Mouse (Mus musculus) brain, embryonic 14.5 days (tissue): ENCODE results near the gene Npr1. TPM values are rescaled to one million over a fixed set of nuclear protein-coding genes. Genes with fewer than 3 reads are reported as not detected.

Source experiments
- DNase-seq: peaks from one replicate; pipeline ENCODE4 v3.0.0-alpha.2; 2011; ENCODE audit warnings: low read depth
- CTCF ChIP-seq: fragments of 200-500 bp; IDR thresholded peaks from 2 replicates; pipeline ENCODE4 v1.5.1; 2012; ENCODE audit warnings: inconsistent platforms, mild to moderate bottlenecking, moderate library complexity, borderline replicate concordance; ENCODE audit not compliant: insufficient read depth, insufficient read length; ENCODE audit errors: extremely low read depth
- POLR2A ChIP-seq: fragments of 200-500 bp; IDR thresholded peaks from 2 replicates; pipeline ENCODE4 v1.6.1; 2012; ENCODE audit warnings: mild to moderate bottlenecking, inconsistent platforms, borderline replicate concordance; ENCODE audit not compliant: poor library complexity, insufficient read depth, insufficient read length, severe bottlenecking; ENCODE audit errors: extremely low read depth
- polyA plus RNA-seq: library from polyadenylated mRNA; depleted of rRNA; stranded (reverse); fragments of >200 nt; gene quantifications from 2 replicates; pipeline ENCODE4 v1.2.3, GENCODE M21; 2012

Gene Npr1
- polyA plus RNA-seq, 1 experiment = 7.5 TPM

DNA sequence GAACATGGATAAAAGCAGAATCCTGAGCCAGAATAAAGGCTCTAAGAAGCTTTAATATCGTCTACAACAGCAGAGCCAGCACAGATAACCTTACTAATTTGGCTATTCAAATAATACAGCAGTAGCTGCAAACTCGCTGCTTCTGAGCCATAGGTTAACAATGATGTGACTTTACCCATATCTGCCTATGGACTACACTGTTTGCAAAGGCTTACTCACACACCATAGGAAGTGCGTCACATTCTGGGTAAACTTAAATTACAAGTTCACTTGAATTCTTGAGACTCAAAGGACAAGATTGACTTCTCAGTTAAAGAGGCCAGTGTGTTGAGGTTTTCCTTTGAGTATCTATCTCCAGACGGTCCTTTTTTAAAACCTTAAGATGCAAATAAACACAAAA, 37.8 kb upstream of the Npr1 start:
- DNase-seq = no peak
- TF ChIP-seq POLR2A (no peak), CTCF (no peak)

DNA sequence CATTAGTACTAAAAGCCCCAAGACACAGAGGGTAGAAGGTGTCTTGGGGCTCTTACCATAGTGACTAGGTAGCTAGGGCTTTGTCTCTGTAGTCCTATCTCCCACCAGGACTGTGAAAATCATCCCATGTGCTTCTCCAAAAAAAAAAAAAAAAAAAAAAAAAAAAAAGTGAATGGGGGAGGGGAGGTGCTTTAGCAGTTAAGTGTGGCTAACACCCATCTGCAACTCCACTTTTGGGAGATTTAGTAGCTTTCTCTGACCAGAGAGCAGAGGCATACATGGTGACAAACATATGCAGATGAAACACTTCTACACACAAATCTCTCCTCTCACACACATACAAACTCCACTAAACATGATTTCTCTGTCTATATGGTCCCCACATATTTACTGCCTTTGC, 31.9 kb upstream of the Npr1 start:
- no peak for DNase-seq
- TF ChIP-seq POLR2A (no peak), CTCF (no peak)

DNA sequence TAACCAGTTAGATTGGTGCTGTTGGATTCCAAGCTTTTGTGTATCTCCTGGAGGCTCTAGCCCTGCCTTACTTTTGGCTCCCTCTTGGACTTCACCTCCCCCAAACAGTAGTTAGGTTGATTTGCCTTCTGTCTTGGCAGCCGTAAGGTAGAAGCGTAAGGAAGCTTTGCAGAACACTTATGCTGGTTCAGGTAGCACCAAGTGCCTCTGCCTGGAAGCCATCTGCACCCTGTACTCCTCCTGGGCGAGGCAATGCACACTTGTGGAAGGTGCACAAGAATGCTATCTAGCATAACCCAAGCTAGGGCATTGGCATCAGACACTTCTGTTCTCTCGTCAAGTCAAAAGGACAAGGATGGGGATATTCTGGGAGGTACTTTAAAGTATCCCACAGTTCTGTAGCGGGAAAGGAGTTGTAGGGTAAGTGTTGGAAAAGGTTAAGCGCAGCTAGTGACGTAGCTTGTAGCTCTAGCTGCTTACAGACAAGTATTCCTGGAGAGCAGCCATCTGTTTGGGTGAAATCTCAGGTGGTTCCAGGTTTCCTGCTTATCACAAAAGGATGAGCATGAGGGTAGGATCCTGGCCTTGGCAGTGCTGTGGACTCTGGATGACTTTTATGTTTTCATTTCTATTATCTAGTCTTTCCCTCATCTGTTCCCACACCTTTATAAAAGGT, 30.3 kb upstream of the Npr1 start:
- no peak for DNase-seq
- TF ChIP-seq POLR2A (no peak), CTCF (no peak)

DNA sequence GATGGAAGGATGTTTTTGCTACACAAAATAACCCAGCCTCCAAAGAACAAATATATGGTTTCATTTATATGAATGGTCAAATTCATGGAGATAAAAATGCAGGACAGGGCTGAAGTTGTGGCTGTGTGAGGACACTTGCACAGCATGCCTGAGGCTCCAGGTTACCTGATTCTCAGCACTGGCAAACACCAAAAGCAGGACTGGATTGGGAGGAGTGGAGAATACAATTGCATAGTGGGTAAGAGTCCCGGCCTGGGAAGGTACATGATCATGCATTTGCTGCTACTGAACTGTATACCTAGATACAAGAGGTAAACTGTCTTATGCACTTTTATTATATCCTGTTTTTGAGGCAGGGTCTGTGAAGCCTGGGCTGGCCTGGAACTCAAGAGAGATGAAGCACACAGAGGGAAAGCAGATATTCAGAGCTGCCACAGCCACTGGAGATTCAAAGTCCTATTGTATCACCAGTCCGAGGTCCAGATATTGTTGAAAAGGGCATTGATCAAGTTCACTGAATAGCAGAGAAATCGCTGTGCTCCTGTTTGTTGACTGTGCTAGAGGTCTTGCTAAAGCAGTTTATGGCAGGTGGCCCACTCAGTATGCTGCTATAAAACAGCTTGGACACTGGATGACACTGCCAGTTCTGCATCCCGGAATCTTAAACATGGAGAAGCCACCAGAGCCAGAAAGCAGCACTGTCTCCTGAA, 28.3 kb upstream of the Npr1 start:
- DNase-seq = no peak
- TF ChIP-seq CTCF = no peak
- no peak for TF ChIP-seq POLR2A

DNA sequence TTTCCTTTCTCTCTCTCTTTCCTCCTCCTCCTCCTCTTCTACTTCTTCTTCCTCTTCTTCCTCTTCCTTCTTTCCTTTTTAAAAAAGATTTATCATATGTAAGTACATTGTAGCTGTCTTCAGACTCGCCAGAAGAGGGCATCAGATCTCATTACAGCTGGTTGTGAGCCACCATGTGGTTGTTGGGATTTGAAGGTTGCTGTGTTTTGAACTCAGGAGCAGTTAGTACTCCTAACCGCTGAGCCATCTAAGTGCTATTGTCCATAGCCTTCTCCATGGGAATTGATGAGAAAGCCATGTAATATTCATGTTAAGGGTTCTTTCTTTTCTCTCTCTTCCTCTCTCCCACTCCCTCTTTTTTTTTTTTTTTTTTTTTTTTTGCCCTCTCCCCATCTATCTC, 25.7 kb upstream of the Npr1 start:
- peak; percentile 34 for DNase-seq
- TF ChIP-seq CTCF = no peak

DNA sequence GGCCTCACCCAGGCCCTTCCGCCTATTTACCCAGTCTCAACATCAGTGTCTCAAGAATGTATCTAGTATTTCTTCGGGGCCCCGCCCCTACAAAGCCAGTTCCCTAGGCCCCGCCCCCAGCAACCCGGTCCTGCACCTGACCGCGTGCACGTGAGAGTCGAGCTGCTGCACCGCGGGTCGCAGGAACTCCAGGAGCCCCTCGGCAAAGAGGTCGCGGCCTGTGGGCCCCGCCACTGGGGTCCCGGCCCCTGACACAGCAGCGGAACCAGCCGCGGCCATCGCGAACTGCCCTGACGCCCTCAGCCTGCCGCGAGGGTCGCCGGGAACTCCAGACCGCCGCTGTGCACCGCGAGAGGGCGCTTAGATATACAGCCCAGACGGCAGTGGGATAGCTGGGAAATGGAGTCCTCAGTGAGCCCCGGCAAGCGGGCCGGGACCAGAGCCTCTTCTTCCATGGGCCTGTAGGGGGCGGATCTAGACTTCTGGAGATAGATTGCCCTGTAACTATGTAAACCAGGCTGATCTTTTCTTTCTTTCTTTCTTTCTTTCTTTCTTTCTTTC, 25.1 kb upstream of the Npr1 start, which contains the start of gene Snapin:
Snapin (minus strand) TSS at position 338 of the 561 bp plus-strand sequence.
- TF ChIP-seq CTCF (peak; percentile 85), POLR2A (peak; percentile 91)
- peak; percentile 98 for DNase-seq

- TF ChIP-seq POLR2A (no peak), CTCF (no peak)
- no peak for DNase-seq
Measured at GRCm38 (mm10) chr3:90488576-90488975, 22.9 kb upstream of the Npr1 start.

DNA sequence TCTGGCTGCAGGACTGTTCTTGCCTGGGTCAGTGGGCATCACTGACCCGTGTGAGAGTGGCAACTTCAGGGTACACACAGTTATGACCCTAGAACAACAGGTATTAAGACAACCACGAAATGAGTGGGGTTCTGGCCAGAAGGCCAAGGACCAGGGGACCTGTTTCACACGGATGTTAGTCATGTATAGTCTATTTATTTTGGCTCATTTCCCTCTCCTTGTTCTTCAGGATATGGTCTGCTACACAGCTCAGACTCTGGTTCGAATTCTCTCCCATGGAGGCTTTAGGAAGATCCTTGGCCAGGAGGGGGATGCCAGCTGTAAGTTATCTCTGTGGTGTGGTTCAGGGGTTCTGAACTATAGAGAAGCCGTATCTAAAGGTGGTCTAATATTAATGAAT, 21.3 kb upstream of the Npr1 start:
- no peak for TF ChIP-seq POLR2A
- no peak for DNase-seq

DNA sequence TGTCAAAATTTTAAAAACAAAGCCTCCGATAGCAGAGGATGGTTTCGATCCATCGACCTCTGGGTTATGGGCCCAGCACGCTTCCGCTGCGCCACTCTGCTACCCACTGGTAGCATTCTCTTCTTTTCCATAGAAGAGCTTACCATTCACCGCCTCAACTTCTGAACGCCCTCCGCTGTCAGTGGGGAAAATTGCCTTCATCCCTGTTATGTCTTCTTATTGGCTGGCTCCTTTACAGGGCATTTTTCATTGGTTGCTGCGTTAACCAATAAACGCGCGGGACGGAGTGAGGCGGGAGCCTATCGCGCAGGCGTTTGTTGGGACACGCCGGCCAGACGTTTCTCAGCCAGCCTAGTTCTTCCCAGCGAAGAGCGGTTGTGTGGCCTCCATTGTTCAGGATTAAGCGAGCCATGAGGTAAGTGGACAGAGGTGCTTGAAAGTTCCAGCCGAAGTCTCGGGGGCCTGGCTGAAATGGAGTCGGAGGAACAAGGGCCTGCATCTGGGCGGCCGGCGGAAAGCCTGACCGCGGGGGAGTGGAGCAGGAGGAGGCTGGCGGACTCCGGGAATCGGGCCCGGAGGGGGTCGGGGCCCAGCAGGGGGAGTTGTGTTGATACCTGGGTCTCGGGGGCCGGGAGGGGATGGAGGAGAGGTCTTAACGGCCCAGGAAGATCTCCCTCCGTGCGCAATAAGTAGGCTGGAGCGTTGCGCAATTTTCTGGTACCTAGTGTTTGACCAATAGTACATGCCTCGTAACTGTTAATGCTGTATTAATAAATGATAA, 10.4 kb upstream of the Npr1 start, which contains the start of gene Ilf2:
Ilf2 (plus strand) TSS at position 296 of the 781 bp plus-strand sequence.
- peak; percentile 99 for DNase-seq
- TF ChIP-seq CTCF = peak; percentile 35; the same call in 1 of the 2 replicates
- TF ChIP-seq POLR2A = peak; percentile 72; the same call in 1 of the 2 replicates

GRCm38 (mm10) chr3:90475151-90475830, 9.6 kb upstream of the Npr1 start:
- TF ChIP-seq CTCF (no peak), POLR2A (no peak)
- DNase-seq = no peak

GRCm38 (mm10) chr3:90472213-90472612, 6.5 kb upstream of the Npr1 start:
- TF ChIP-seq POLR2A (no peak), CTCF (peak; percentile 42; the same call in 1 of the 2 replicates)
- no peak for DNase-seq
